Mouse (Mus musculus) kidney, adult 2 months (tissue): ENCODE results near the gene Actr6. TPM values are rescaled to one million over a fixed set of nuclear protein-coding genes. Genes with fewer than 3 reads are reported as not detected.
"Not testable (repeated sequence)": the region's sequence is repeated elsewhere in the genome, so short reads cannot be mapped to it uniquely, and the experiment has no call there.

Experiments
- DNase-seq: peaks from one replicate; pipeline ENCODE4 v3.0.0; 2021
- H3K27ac ChIP-seq: fragments of 200-500 bp; 2 replicates; pipeline ENCODE4 v1.5.1; 2012; ENCODE audit warnings: low read depth, low read length, control low read depth, inconsistent platforms; ENCODE audit not compliant: insufficient read depth
- H3K27me3 ChIP-seq: fragments of 200-500 bp; replicated peaks from 2 replicates; pipeline ENCODE4 v1.6.1; 2012; ENCODE audit warnings: mild to moderate bottlenecking, moderate library complexity, low read length, inconsistent platforms; ENCODE audit not compliant: control insufficient read depth, insufficient read depth
- H3K36me3 ChIP-seq: fragments of 200-500 bp; 2 replicates; pipeline ENCODE4 v1.6.1; 2012; ENCODE audit warnings: mild to moderate bottlenecking, moderate library complexity, low read length, inconsistent platforms; ENCODE audit not compliant: control insufficient read depth, insufficient read depth
- H3K4me1 ChIP-seq: fragments of 200-500 bp; 2 replicates; pipeline ENCODE4 v1.6.1; 2011; ENCODE audit warnings: low read length; ENCODE audit not compliant: control insufficient read depth, insufficient read depth
- H3K4me3 ChIP-seq: fragments of 200-500 bp; 2 replicates; pipeline ENCODE4 v1.5.1; 2011; ENCODE audit warnings: mild to moderate bottlenecking, low read depth, low read length, control low read depth; ENCODE audit not compliant: insufficient read depth
- CTCF ChIP-seq: fragments of 200-500 bp; conservative IDR thresholded peaks from 2 replicates; pipeline ENCODE4 v1.5.1; 2011; ENCODE audit warnings: low read depth, mild to moderate bottlenecking, control low read depth, low read length, moderate library complexity, mixed read lengths; ENCODE audit not compliant: insufficient read depth, insufficient read length
- POLR2A ChIP-seq: fragments of 200-500 bp; IDR thresholded peaks from one replicate; pipeline ENCODE4 v1.6.1; 2011; ENCODE audit warnings: low read depth, low read length, control low read depth
- WGBS: fragments of 180-500 bp; shearing (Covaris S2); methylation state at CpG from one replicate; pipeline ENCODE4 v1.1.7; 2018; 5-methylcytosine and 5-hydroxymethylcytosine counted together
- polyA plus RNA-seq: library from polyadenylated mRNA; depleted of rRNA; stranded (reverse); fragments of >200 nt; gene quantifications from 2 replicates; pipeline ENCODE4 v1.2.3, GENCODE M21; 2012

Gene Actr6
- polyA plus RNA-seq, 1 experiment, result 3.0 TPM

GRCm38 (mm10) chr10:89682157-89682556 lies 49.9 kb downstream of the Actr6 start:
- no peak for DNase-seq
- TF ChIP-seq POLR2A (no peak), CTCF (no peak)
- no peaks in the 10 kb centered on the region for H3K36me3 ChIP-seq
- H3K27me3 ChIP-seq, result no peaks in the 10 kb centered on the region
- H3K27ac ChIP-seq, result no peak overlapping the region
- WGBS, result 76% methylated on average over 1 of the region's 1 CpGs
- H3K4me1 ChIP-seq, result no peaks in the 10 kb centered on the region; the same call in 1 of the 2 replicates
- H3K4me3 ChIP-seq, result no peak overlapping the region

- H3K27me3 ChIP-seq, result no peaks in the 10 kb centered on the region
- TF ChIP-seq CTCF, result no peak
- WGBS, result 80% methylated on average over 4 of the region's 4 CpGs
- H3K4me3 ChIP-seq, result no peak overlapping the region
- H3K36me3 ChIP-seq, result no peaks in the 10 kb centered on the region
- DNase-seq, result no peak
- no peaks in the 10 kb centered on the region; the same call in 1 of the 2 replicates for H3K4me1 ChIP-seq
- no peak overlapping the region for H3K27ac ChIP-seq
These were observed 50.4 kb downstream of the Actr6 start for GRCm38 (mm10) chr10:89681706-89682105.

GRCm38 (mm10) chr10:89680517-89680916 lies 51.6 kb downstream of the Actr6 start:
- Histone ChIP-seq H3K4me3 (no peak overlapping the region), H3K27ac (no peak overlapping the region), H3K27me3 (no peaks in the 10 kb centered on the region), H3K36me3 (no peaks in the 10 kb centered on the region), H3K4me1 (no peaks in the 10 kb centered on the region; the same call in 1 of the 2 replicates)
- DNase-seq, result peak; percentile 62
- 65% methylated on average over 3 of the region's 3 CpGs for WGBS
- TF ChIP-seq POLR2A (no peak), CTCF (no peak)

- Histone ChIP-seq H3K27ac (no peak overlapping the region), H3K36me3 (no peaks in the 10 kb centered on the region), H3K4me3 (no peak overlapping the region), H3K27me3 (no peaks in the 10 kb centered on the region), H3K4me1 (no peaks in the 10 kb centered on the region; the same call in 1 of the 2 replicates)
- TF ChIP-seq POLR2A, result no peak
- TF ChIP-seq CTCF, result no peak
- WGBS, result 93% methylated on average over 1 of the region's 1 CpGs
- no peak for DNase-seq
These were observed 52.6 kb downstream of the Actr6 start for GRCm38 (mm10) chr10:89679448-89679847.

- Histone ChIP-seq H3K4me3 (no peak overlapping the region), H3K4me1 (no peaks in the 10 kb centered on the region; the same call in 1 of the 2 replicates), H3K36me3 (no peaks in the 10 kb centered on the region), H3K27me3 (no peaks in the 10 kb centered on the region), H3K27ac (no peak overlapping the region)
- no peak for DNase-seq
- 85% methylated on average over 4 of the region's 4 CpGs for WGBS
- TF ChIP-seq CTCF (no peak), POLR2A (no peak)
These were observed 54.0 kb downstream of the Actr6 start for GRCm38 (mm10) chr10:89678054-89678453.

GRCm38 (mm10) chr10:89676609-89677008 lies 55.5 kb downstream of the Actr6 start:
- Histone ChIP-seq H3K36me3 (no peaks in the 10 kb centered on the region), H3K27me3 (no peaks in the 10 kb centered on the region), H3K4me1 (no peaks in the 10 kb centered on the region; the same call in 1 of the 2 replicates), H3K4me3 (no peak overlapping the region), H3K27ac (no peak overlapping the region)
- no peak for DNase-seq
- WGBS, result 69% methylated on average over 4 of the region's 4 CpGs
- TF ChIP-seq POLR2A (no peak), CTCF (no peak)

- H3K36me3 ChIP-seq, H3K4me3 ChIP-seq, H3K27ac ChIP-seq, H3K4me1 ChIP-seq, DNase-seq, H3K27me3 ChIP-seq: not testable (repeated sequence)
- 94% methylated on average over 5 of the region's 5 CpGs for WGBS
These were observed 61.7 kb downstream of the Actr6 start for GRCm38 (mm10) chr10:89670371-89670770.

- Histone ChIP-seq H3K4me1 (no peaks in the 10 kb centered on the region), H3K27me3 (no peaks in the 10 kb centered on the region), H3K27ac (no peak overlapping the region), H3K4me3 (no peak overlapping the region), H3K36me3 (no peaks in the 10 kb centered on the region; the same call in 1 of the 2 replicates)
- TF ChIP-seq CTCF (no peak), POLR2A (no peak)
- 46% methylated on average over 7 of the region's 7 CpGs for WGBS
- peak; percentile 73 for DNase-seq
These were observed 64.5 kb downstream of the Actr6 start for GRCm38 (mm10) chr10:89667571-89667970.
